Mouse (Mus musculus): Measurements from ENCODE around the gene Sox1.

The Sox1 gene

GRCm38 (mm10) chr8:12395071-12396031 is at the start of gene Sox1:
Gene Sox1 (plus strand): TSS chr8:12395295.
- in situ Hi-C loops (cut with MboI; ENCODE audit: low sequenced_read_pairs): no loop called here

- in situ Hi-C loops (cut with MboI; ENCODE audit: low sequenced_read_pairs): no loop called here
Measured at GRCm38 (mm10) chr8:12345881-12346280, 49.2 kb upstream of the Sox1 start.

DNA sequence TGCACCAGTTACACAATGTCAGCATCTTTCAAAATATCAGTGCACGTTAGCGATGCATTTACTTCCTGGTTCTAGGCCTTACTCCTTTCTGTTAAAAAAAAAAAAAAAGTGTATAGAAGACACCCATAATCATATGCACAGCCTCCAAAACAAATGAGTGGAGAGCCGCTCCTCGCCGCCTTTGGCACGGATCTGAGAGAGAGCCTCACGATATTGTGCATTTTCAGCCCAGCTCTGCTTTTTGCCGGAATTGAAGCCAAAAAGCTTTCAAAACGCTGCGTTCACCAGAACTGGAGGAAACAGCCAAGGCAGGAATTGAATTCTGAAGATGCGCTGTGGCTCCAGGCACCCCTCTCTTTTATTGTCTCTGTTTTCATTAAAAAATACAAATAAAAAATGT is 48.2 kb upstream of the Sox1 start:
- in situ Hi-C loops (cut with MboI; ENCODE audit: low sequenced_read_pairs): no loop called here

DNA sequence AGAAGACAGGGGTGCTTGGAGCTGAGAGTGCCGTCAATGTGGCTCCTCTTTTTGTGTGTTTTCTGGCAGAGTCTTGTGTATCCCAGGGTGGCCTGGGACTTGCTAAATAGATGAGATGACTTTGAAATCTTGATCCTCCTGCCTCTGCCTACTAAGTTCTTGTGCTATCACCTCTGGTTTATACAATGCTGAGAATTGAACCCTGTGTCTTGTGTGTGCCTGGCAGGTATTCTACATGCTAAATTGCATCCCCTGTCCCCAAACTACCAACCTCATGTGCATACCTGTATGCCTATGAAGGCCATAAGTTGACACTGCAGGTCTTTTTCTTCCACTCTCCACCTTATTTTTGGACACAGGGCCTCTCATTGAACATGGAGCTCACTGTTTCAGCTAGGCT is 46.8 kb upstream of the Sox1 start:
- in situ Hi-C loops (cut with MboI; ENCODE audit: low sequenced_read_pairs): no loop called here

DNA sequence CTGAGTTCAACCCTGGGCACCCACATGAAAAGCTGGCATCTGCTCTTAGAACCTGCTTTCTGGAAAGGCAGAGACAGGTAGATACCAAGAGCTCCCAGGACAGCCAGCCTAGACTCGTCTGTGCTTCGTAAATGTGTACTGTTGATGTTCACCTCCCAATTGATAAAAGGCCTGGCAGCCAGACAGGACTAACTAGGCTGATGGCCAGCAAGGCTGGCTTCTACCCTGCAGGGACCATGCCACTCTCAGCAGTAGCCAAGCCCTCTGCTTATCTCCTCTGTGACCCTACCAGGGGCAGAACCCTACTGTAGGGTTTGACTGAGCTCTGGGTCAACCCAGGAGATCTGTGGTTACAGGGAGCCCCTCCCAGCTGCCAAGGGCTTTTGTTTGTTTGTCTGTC is 45.5 kb upstream of the Sox1 start:
- in situ Hi-C loops (cut with MboI; ENCODE audit: low sequenced_read_pairs): no loop called here

GRCm38 (mm10) chr8:12351121-12351520 is 44.0 kb upstream of the Sox1 start:
- in situ Hi-C loops (cut with MboI; ENCODE audit: low sequenced_read_pairs): no loop called here

- in situ Hi-C loops (cut with MboI; ENCODE audit: low sequenced_read_pairs): no loop called here
Measured at GRCm38 (mm10) chr8:12354406-12355025, 40.6 kb upstream of the Sox1 start.

GRCm38 (mm10) chr8:12368161-12368560 is 26.9 kb upstream of the Sox1 start:
- in situ Hi-C loops (cut with MboI; ENCODE audit: low sequenced_read_pairs): no loop called here

- in situ Hi-C loops (cut with MboI; ENCODE audit: low sequenced_read_pairs): no loop called here
Measured at GRCm38 (mm10) chr8:12368856-12369255, 26.2 kb upstream of the Sox1 start.

GRCm38 (mm10) chr8:12381111-12381510 is 14.0 kb upstream of the Sox1 start:
- in situ Hi-C loops (cut with MboI; ENCODE audit: low sequenced_read_pairs): no loop called here

- in situ Hi-C loops (cut with MboI; ENCODE audit: low sequenced_read_pairs): no loop called here
Measured at GRCm38 (mm10) chr8:12382707-12383561, 12.2 kb upstream of the Sox1 start.

DNA sequence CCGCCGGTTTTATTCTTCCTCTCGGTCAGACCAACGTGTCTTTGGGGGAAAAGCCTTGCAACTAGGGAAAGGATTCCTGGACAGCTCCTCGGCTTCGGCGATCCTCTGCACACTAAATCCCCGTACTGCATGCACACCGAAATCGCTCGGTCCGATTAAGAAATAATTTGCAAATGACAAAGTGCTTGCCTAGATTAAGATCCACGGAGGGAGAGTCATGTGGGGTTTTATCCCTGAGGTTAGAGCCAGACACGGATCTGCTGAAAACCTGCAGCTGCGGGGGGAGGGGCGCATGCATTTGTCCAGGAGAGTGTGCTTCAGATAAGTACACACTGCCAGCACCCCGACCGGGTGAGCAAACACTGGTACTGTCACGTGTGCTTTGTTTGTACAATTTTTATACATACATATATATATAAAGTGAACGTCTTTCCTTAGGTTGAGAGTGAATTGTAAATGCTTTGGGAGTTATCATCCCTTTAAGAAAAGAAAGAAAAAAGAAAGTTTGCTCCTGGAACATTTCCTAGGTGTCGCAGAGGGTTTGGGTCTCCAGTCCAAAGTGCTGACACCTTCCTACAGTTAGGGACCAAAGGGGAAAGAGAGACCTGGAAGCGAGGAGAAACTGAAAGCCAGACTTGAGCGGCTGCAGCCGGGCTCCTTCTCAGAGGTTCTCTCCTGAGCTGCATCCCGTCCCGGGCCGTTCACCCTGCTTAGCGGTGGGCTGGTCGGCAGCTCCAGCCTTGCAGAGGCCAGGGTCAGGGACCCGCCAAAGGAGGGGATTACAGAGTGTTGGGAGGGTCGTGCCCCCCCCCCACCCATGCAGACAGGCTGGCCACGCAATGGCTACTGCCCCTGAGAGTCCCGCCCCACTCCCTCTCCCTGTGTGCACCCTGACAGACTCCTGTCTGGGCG is 10.9 kb upstream of the Sox1 start:
- in situ Hi-C loops (cut with MboI; ENCODE audit: low sequenced_read_pairs): no loop called here

GRCm38 (mm10) chr8:12384996-12385685 is 10.0 kb upstream of the Sox1 start:
- in situ Hi-C loops (cut with MboI; ENCODE audit: low sequenced_read_pairs): no loop called here

DNA sequence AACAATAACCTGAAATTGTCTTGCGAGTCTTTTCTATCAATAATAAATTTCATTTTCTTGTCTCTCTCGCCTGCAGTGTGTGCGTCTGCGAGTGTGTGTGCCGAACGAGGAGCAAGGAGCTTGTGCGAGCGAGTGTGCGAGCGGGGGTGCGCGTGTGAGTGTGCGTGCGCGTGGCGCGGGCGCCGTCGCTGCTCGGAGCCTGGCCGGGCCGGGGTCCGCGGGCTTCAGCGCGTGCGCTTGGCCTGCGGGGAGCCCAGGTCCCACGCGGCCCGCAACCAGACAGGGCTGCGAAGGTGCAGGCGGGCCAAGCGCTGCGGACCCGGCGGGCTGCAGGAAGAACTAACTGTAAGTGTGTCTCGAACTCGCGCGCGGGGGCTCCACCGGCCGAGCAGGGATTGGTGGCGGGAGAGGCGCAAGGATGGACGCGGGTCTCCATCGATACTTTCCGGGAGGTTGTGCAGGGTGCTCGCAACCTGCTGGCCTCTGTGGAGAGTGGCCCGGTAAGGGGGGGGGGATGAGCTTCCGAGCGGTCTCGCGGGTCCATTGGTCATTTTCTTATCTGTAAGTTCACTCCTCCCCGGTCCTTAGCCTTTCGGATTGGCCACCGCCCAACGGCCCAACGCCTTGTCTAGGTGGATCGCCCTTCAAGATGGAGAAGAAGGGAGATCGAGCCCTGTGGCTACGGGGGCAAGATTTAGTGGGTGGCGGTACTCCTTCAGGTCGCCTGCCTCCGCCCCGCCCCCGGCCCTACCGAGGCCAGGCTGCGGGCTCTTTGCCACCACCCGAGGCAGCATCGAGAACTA is 9.2 kb upstream of the Sox1 start:
- in situ Hi-C loops (cut with MboI; ENCODE audit: low sequenced_read_pairs): no loop called here

DNA sequence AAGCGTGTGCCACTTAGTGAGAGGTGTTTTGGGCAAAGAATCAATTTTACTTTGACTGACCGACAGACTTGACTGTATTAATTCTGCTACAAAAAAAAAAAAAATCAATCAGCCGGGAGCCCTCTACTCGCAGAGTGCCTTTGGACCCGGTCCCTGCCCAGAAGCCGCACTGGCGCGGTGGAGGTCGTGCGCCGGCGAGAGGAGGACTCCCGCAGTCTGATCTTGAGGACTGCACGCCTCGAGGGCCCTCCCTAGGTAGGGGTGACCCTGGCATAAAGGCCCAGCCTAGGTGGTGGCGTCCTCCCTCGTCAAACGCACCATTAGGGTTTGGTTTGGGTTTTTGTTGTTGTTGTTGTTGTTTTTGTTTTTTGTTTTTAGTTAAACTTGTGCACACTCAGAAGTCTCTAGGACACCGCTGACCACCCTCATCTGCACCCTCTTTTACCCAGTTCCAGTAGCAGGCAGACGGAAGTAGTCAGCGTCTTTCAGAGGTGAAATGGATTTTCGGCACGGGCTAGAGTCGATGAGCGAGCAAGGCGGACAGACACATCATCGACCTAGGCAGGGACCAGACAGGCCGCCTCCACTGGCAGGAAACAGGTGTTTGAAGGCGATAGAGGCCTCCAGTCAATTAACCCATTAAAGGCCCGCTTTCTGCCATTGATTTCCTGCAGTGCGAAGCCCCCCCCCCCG is 8.4 kb upstream of the Sox1 start:
- in situ Hi-C loops (cut with MboI; ENCODE audit: low sequenced_read_pairs): no loop called here

- in situ Hi-C loops (cut with MboI; ENCODE audit: low sequenced_read_pairs): no loop called here
Measured at GRCm38 (mm10) chr8:12387223-12387860, 7.8 kb upstream of the Sox1 start.

DNA sequence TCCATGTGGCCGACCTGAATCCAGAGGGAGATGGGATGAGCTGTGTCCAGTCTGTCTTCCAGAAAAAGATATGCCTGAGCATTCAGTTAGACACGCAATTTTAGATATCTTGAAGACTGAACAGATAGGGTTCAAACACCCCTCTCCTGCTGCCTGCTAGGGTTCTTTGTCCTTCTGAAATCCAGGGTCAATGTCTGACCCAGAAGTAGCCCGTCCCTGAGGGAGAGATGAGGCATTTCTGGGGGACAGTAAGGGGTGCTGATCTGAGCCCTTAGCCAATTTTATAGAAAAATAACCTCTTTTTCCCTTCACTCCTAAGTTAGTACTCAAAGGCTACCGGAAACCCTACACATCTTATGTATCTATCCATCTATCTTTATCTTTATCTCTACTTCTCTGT is 7.2 kb upstream of the Sox1 start:
- in situ Hi-C loops (cut with MboI; ENCODE audit: low sequenced_read_pairs): no loop called here
